Mouse (Mus musculus): ENCODE data around the gene Slc30a5. TPM values are rescaled to one million over a fixed set of nuclear protein-coding genes. Genes with fewer than 3 reads are reported as not detected.
A peak's percentile ranks its signal among the peaks of the same experiment; 100 is the strongest.
"Not testable (repeated sequence)": the region's sequence is repeated elsewhere in the genome, so short reads cannot be mapped to it uniquely, and the experiment has no call there.

The Slc30a5 gene
- polyA plus RNA-seq, 1 experiment = 36.2 TPM

GRCm38 (mm10) chr13:100841741-100842140, 8.5 kb upstream of the Slc30a5 start:
- no peak for DNase-seq (ENCODE audit: low read depth)

- no peak for DNase-seq (ENCODE audit: low read depth)
These were observed 1.6 kb upstream of the Slc30a5 start for GRCm38 (mm10) chr13:100834777-100835176.

- DNase-seq (ENCODE audit: low read depth) = no peak
These were observed 394 bp upstream of the Slc30a5 start for GRCm38 (mm10) chr13:100833640-100834002.

- DNase-seq (ENCODE audit: low read depth) = no peak
These were observed 1.0 kb downstream of the Slc30a5 start for GRCm38 (mm10) chr13:100832188-100832587.

- DNase-seq (ENCODE audit: low read depth) = no peak
These were observed 2.1 kb downstream of the Slc30a5 start for GRCm38 (mm10) chr13:100831123-100831522.

- no peak for DNase-seq (ENCODE audit: low read depth)
These were observed 7.4 kb downstream of the Slc30a5 start for GRCm38 (mm10) chr13:100825627-100826410.

GRCm38 (mm10) chr13:100824916-100825315, 8.3 kb downstream of the Slc30a5 start:
- DNase-seq (ENCODE audit: low read depth) = no peak

GRCm38 (mm10) chr13:100824306-100824705, 8.9 kb downstream of the Slc30a5 start:
- DNase-seq (ENCODE audit: low read depth) = no peak

- DNase-seq (ENCODE audit: low read depth) = no peak
These were observed 9.4 kb downstream of the Slc30a5 start for GRCm38 (mm10) chr13:100823863-100824262.

GRCm38 (mm10) chr13:100814451-100814850, 18.8 kb downstream of the Slc30a5 start:
- no peak for DNase-seq (ENCODE audit: low read depth)

GRCm38 (mm10) chr13:100805776-100806175, 27.5 kb downstream of the Slc30a5 start:
- DNase-seq (ENCODE audit: low read depth) = no peak

- no peak for DNase-seq (ENCODE audit: low read depth)
These were observed 36.1 kb downstream of the Slc30a5 start for GRCm38 (mm10) chr13:100797171-100797570.

- peak; percentile 76 for DNase-seq (ENCODE audit: low read depth)
These were observed 44.1 kb downstream of the Slc30a5 start for GRCm38 (mm10) chr13:100789083-100789482.

- DNase-seq (ENCODE audit: low read depth) = not testable (repeated sequence)
These were observed 45.2 kb downstream of the Slc30a5 start for GRCm38 (mm10) chr13:100788057-100788456.

GRCm38 (mm10) chr13:100787316-100788010, 45.8 kb downstream of the Slc30a5 start:
- no peak for DNase-seq (ENCODE audit: low read depth)

GRCm38 (mm10) chr13:100786414-100786867, 46.8 kb downstream of the Slc30a5 start, which contains the start of gene Ccnb1:
TSS of gene Ccnb1 (minus strand) at chr13:100786570.
- DNase-seq (ENCODE audit: low read depth) = no peak

- DNase-seq (ENCODE audit: low read depth) = no peak
These were observed 47.3 kb downstream of the Slc30a5 start for GRCm38 (mm10) chr13:100785806-100786413.

- no peak for DNase-seq (ENCODE audit: low read depth)
These were observed 55.7 kb downstream of the Slc30a5 start for GRCm38 (mm10) chr13:100777491-100777890.

- no peak for DNase-seq (ENCODE audit: low read depth)
These were observed 56.5 kb downstream of the Slc30a5 start for GRCm38 (mm10) chr13:100776710-100777109.

GRCm38 (mm10) chr13:100776056-100776419, 57.2 kb downstream of the Slc30a5 start:
- DNase-seq (ENCODE audit: low read depth) = no peak

- DNase-seq (ENCODE audit: low read depth) = no peak
These were observed 57.8 kb downstream of the Slc30a5 start, which contains the start of gene Cenph for GRCm38 (mm10) chr13:100775252-100776055. TSS of gene Cenph (minus strand) at chr13:100775899.

- no peak for DNase-seq (ENCODE audit: low read depth)
These were observed 58.5 kb downstream of the Slc30a5 start for GRCm38 (mm10) chr13:100774704-100775103.
